Mouse (Mus musculus) cortical plate, adult 2 months (tissue): Measurements from ENCODE around the gene Galnt6. TPM values are rescaled to one million over a fixed set of nuclear protein-coding genes. Genes with fewer than 3 reads are reported as not detected.

ENCODE experiments used
- H3K27ac ChIP-seq: fragments of 200-500 bp; 2 replicates; pipeline ENCODE4 v1.5.1; 2012; ENCODE audit warnings: low read length, control low read depth, inconsistent platforms; ENCODE audit not compliant: insufficient read depth
- H3K4me1 ChIP-seq: fragments of 200-500 bp; 2 replicates; pipeline ENCODE4 v1.6.1; 2011; ENCODE audit warnings: low read length; ENCODE audit not compliant: control insufficient read depth, insufficient read depth
- H3K4me3 ChIP-seq: fragments of 200-500 bp; 2 replicates; pipeline ENCODE4 v1.5.1; 2011; ENCODE audit warnings: mild to moderate bottlenecking, low read length, control low read depth; ENCODE audit not compliant: insufficient read depth
- CTCF ChIP-seq: fragments of 200-500 bp; IDR thresholded peaks from 2 replicates; pipeline ENCODE4 v1.5.1; 2011; ENCODE audit warnings: mild to moderate bottlenecking, control low read depth, low read length; ENCODE audit not compliant: insufficient read depth; ENCODE audit errors: extremely low read depth
- POLR2A ChIP-seq: fragments of 200-500 bp; IDR thresholded peaks from 2 replicates; pipeline ENCODE4 v1.6.1; 2011; ENCODE audit warnings: mild to moderate bottlenecking, low read length, control low read depth; ENCODE audit not compliant: insufficient read depth; ENCODE audit errors: extremely low read depth
- polyA plus RNA-seq: library from polyadenylated mRNA; depleted of rRNA; stranded (reverse); fragments of >200 nt; gene quantifications from 2 replicates; pipeline ENCODE4 v1.2.3, GENCODE M21; 2012

Galnt6 gene
- polyA plus RNA-seq, 1 experiment, result 8.2 TPM

- Histone ChIP-seq H3K27ac (no peak overlapping the region), H3K4me3 (no peak overlapping the region), H3K4me1 (no peaks in the 10 kb centered on the region)
- TF ChIP-seq CTCF, result no peak
- TF ChIP-seq POLR2A, result no peak
These were observed 22.9 kb downstream of the Galnt6 start for GRCm38 (mm10) chr15:100706226-100706625.

- no peak overlapping the region for H3K27ac ChIP-seq
- TF ChIP-seq CTCF, result no peak
- no peak for TF ChIP-seq POLR2A
- peaks cover 2% of the 10 kb centered on the region for H3K4me1 ChIP-seq
- no peak overlapping the region for H3K4me3 ChIP-seq
These were observed 23.8 kb downstream of the Galnt6 start for GRCm38 (mm10) chr15:100705376-100705775.

- TF ChIP-seq POLR2A, result no peak
- TF ChIP-seq CTCF, result no peak
These were observed 25.3 kb downstream of the Galnt6 start for GRCm38 (mm10) chr15:100703913-100704312.

GRCm38 (mm10) chr15:100701856-100702255 is 27.3 kb downstream of the Galnt6 start:
- Histone ChIP-seq H3K4me3 (no peak overlapping the region), H3K27ac (no peak overlapping the region), H3K4me1 (peaks cover 2% of the 10 kb centered on the region)
- no peak for TF ChIP-seq POLR2A
- TF ChIP-seq CTCF, result no peak

More at GRCm38 (mm10) chr15:100703913-100704312, 25.3 kb downstream of the Galnt6 start:
- H3K4me1 ChIP-seq, result peaks cover 2% of the 10 kb centered on the region
- no peak overlapping the region for H3K27ac ChIP-seq
- no peak overlapping the region for H3K4me3 ChIP-seq

GRCm38 (mm10) chr15:100701108-100701507 is 28.1 kb downstream of the Galnt6 start:
- no peak for TF ChIP-seq CTCF
- TF ChIP-seq POLR2A, result no peak
- no peak overlapping the region for H3K4me3 ChIP-seq
- no peak overlapping the region for H3K27ac ChIP-seq
- peaks cover 2% of the 10 kb centered on the region for H3K4me1 ChIP-seq

GRCm38 (mm10) chr15:100700424-100700823 is 28.8 kb downstream of the Galnt6 start:
- no peak overlapping the region for H3K27ac ChIP-seq
- H3K4me3 ChIP-seq, result no peak overlapping the region
- TF ChIP-seq POLR2A (no peak), CTCF (no peak)
- H3K4me1 ChIP-seq, result peaks cover 2% of the 10 kb centered on the region

GRCm38 (mm10) chr15:100699386-100699785 is 29.8 kb downstream of the Galnt6 start:
- Histone ChIP-seq H3K27ac (no peak overlapping the region), H3K4me1 (peaks cover 2% of the 10 kb centered on the region), H3K4me3 (no peak overlapping the region)
- TF ChIP-seq CTCF (no peak), POLR2A (no peak)

GRCm38 (mm10) chr15:100698078-100698477 is 31.1 kb downstream of the Galnt6 start:
- peaks cover 2% of the 10 kb centered on the region for H3K4me1 ChIP-seq
- TF ChIP-seq POLR2A (no peak), CTCF (no peak)
- no peak overlapping the region for H3K27ac ChIP-seq
- H3K4me3 ChIP-seq, result no peak overlapping the region

- TF ChIP-seq POLR2A (no peak), CTCF (no peak)
- no peak overlapping the region for H3K27ac ChIP-seq
These were observed 34.8 kb downstream of the Galnt6 start for GRCm38 (mm10) chr15:100694406-100694805.

GRCm38 (mm10) chr15:100691990-100692389 is 37.2 kb downstream of the Galnt6 start:
- no peak for TF ChIP-seq CTCF
- no peak for TF ChIP-seq POLR2A
- H3K27ac ChIP-seq, result no peak overlapping the region

More at GRCm38 (mm10) chr15:100694406-100694805, 34.8 kb downstream of the Galnt6 start:
- Histone ChIP-seq H3K4me1 (no peaks in the 10 kb centered on the region), H3K4me3 (no peak overlapping the region)

GRCm38 (mm10) chr15:100687430-100687971 is 41.7 kb downstream of the Galnt6 start, which contains the start of gene Cela1:
Gene Cela1 (minus strand): TSS chr15:100687921.
- Histone ChIP-seq H3K27ac (no peak within 1 kb of the TSS), H3K4me1 (no peaks in the 10 kb centered on the region), H3K4me3 (no peak within 1 kb of the TSS)
- no peak for TF ChIP-seq POLR2A
- TF ChIP-seq CTCF, result no peak

More at GRCm38 (mm10) chr15:100691990-100692389, 37.2 kb downstream of the Galnt6 start:
- Histone ChIP-seq H3K4me1 (no peaks in the 10 kb centered on the region), H3K4me3 (no peak overlapping the region)
